ENCODE assay signal across 9 mouse cellular contexts in the genomic region with DNA sequence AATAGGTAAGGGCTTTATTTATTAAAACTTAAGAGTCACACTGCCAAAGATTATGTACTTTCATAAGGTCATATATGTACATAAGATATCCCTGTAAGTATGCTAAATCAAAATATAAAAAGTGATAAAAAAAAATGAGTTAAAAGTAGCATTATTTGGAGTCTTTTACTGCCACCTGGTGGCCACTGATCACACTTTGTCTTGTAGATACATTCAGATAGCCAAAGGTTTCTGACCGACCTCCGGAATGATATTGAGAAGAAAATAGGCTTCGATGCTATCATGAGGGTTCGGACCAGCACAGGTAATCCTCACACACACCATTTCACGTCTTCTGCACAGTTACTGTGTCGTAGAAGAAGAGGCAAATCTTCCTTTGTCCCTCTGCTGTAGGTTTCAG. TPM values are rescaled to one million over a fixed set of nuclear protein-coding genes. Genes with fewer than 3 reads are reported as not detected.
A peak's percentile ranks its signal among the peaks of the same experiment; 100 is the strongest.
DNase-seq lines count a peak whose midpoint lies in the region; ATAC-seq and TF ChIP-seq lines count a peak whose summit lies in the region.
"Had no signal": no experiment of that assay in that cellular context is flagged by ENCODE, and none has a peak within 500 bp of the region (broad histone marks: within the 10 kb centered on the region; RNA-seq: fewer than 3 reads in every experiment).

No protein-coding gene starts in this region.

- peak; percentile 26; the same call in 1 of the 2 replicates for TF ChIP-seq CTCF in cortical plate, adult 2 months (IDR thresholded peaks at IDR 0.05; ENCODE audit: extremely low read depth, insufficient read depth, low read length)

- H3K9me3 ChIP-seq in hindbrain, embryonic 11.5 days (ENCODE audit: control insufficient read depth, low read length): no peaks in the 10 kb centered on the region
- no peaks in the 10 kb centered on the region for H3K9me3 ChIP-seq in hindbrain, embryonic 13.5 days
- H3K9me3 ChIP-seq: embryonic facial prominence, embryonic 15.5 days had no signal

- TF ChIP-seq POLR2A in cortical plate, adult 2 months (IDR thresholded peaks at IDR 0.05; ENCODE audit: extremely low read depth, insufficient read depth, low read length): no peak

- no peaks in the 10 kb centered on the region for H3K4me1 ChIP-seq in hindbrain, embryonic 11.5 days (replicated peaks; ENCODE audit: control insufficient read depth, insufficient read depth, low read length)
- no peaks in the 10 kb centered on the region for H3K4me1 ChIP-seq in hindbrain, embryonic 13.5 days (replicated peaks)
- H3K4me1 ChIP-seq in cortical plate, adult 2 months (ENCODE audit: control insufficient read depth, insufficient read depth, low read length): peaks cover 1% of the 10 kb centered on the region; the same call in 1 of the 2 replicates
- H3K4me1 ChIP-seq: embryonic facial prominence, embryonic 15.5 days had no signal

- H3K36me3 ChIP-seq in hindbrain, embryonic 11.5 days (ENCODE audit: control insufficient read depth, insufficient read depth, low read length): no peaks in the 10 kb centered on the region
- no peaks in the 10 kb centered on the region for H3K36me3 ChIP-seq in hindbrain, embryonic 13.5 days

- no peaks in the 10 kb centered on the region for H3K27me3 ChIP-seq in hindbrain, embryonic 11.5 days (ENCODE audit: control insufficient read depth, insufficient read depth, low read length)
- no peaks in the 10 kb centered on the region for H3K27me3 ChIP-seq in hindbrain, embryonic 13.5 days
- H3K27me3 ChIP-seq: embryonic facial prominence, embryonic 15.5 days had no signal

- no peak for ATAC-seq in hindbrain, embryonic 11.5 days (ENCODE audit: low FRiP score)
- ATAC-seq in hindbrain, embryonic 13.5 days (ENCODE audit: low FRiP score): no peak

- H3K27ac ChIP-seq in hindbrain, embryonic 11.5 days (ENCODE audit: low read depth, low read length): no peak overlapping the region
- no peak overlapping the region for H3K27ac ChIP-seq in hindbrain, embryonic 13.5 days
- H3K27ac ChIP-seq in cortical plate, adult 2 months (ENCODE audit: insufficient read depth, low read length): no peak overlapping the region
- H3K27ac ChIP-seq: embryonic facial prominence, embryonic 15.5 days had no signal

- H3K4me3 ChIP-seq in hindbrain, embryonic 11.5 days (ENCODE audit: low read depth, low read length): no peak overlapping the region
- H3K4me3 ChIP-seq in hindbrain, embryonic 13.5 days: no peak overlapping the region
- no peak overlapping the region for H3K4me3 ChIP-seq in cortical plate, adult 2 months (ENCODE audit: insufficient read depth, low read length)
- H3K4me3 ChIP-seq: embryonic facial prominence, embryonic 15.5 days had no signal

- no peak overlapping the region for H3K4me2 ChIP-seq in hindbrain, embryonic 11.5 days (replicated peaks; ENCODE audit: low read depth, low read length)
- no peak overlapping the region for H3K4me2 ChIP-seq in hindbrain, embryonic 13.5 days
- H3K4me2 ChIP-seq: embryonic facial prominence, embryonic 15.5 days had no signal

- 64% methylated on average over 6 of the region's 6 CpGs for WGBS in hindbrain, embryonic 11.5 days
- WGBS in hindbrain, embryonic 13.5 days: 64% methylated on average over 6 of the region's 6 CpGs

- no peak overlapping the region for H3K9ac ChIP-seq in hindbrain, embryonic 11.5 days (ENCODE audit: low read depth, low read length)
- no peak overlapping the region for H3K9ac ChIP-seq in hindbrain, embryonic 13.5 days
- H3K9ac ChIP-seq: embryonic facial prominence, embryonic 15.5 days had no signal

- DNase-seq in hindbrain, embryonic 11.5 days (ENCODE audit: low spot score): peak; percentile 71
- DNase-seq in urinary bladder, postnatal 25 days (ENCODE audit: low spot score): peak; percentile 36
- no peak for DNase-seq in urinary bladder, postnatal 10 days (ENCODE audit: low spot score)
- peak; percentile 47 to 71 for DNase-seq in kidney, postnatal 36 days
- DNase-seq in retina, embryonic 14.5 days (ENCODE audit: low spot score): peak; percentile 78
- DNase-seq in ovary, postnatal 10 days (ENCODE audit: low spot score): no peak

RNA-seq across cellular contexts. Expression of a gene that starts 32.7 kb away (rescaled TPM):
- polyA plus RNA-seq in hindbrain, embryonic 11.5 days (2014; fragmentation: Nextera tagmentation; extraction: Ambion mirVana): 28.9 TPM in 2 replicates
- 24.0 and 25.0 TPM in 2 replicates for polyA plus RNA-seq in hindbrain, embryonic 13.5 days (2015; fragmentation: Nextera tagmentation; extraction: Ambion mirVana)
- polyA plus RNA-seq in cortical plate, adult 2 months (2012; rRNA removed): 12.2 and 12.6 TPM in 2 replicates

Comparison
In these comparisons a context has a peak if more than half of its experiments do, and no peak if none do; other contexts are left out.
1. DNase-seq: peak in hindbrain, embryonic 11.5 days (single experiment), urinary bladder, postnatal 25 days (single experiment), kidney, postnatal 36 days (2 of 2) and retina, embryonic 14.5 days (single experiment); none in urinary bladder, postnatal 10 days (single experiment) and ovary, postnatal 10 days (single experiment).